Mouse (Mus musculus): ENCODE results near the gene Ttc28.

GRCm38 (mm10) chr5:110860445-110860844, 19.2 kb upstream of the Ttc28 start:
- no peak for TF ChIP-seq PAX5 (IDR thresholded peaks at IDR 0.05; ENCODE audit: low read length)
- TF ChIP-seq CTCF (conservative IDR thresholded peaks at IDR 0.05 in 1 of 2, IDR thresholded peaks at IDR 0.05 in 1 of 2; ENCODE audit: low read depth in 2 of 2, low read length in 2 of 2): no peak

Measured in CH12.LX (cell line).